Mouse (Mus musculus): ENCODE data around the gene Pcgf2.
"Not testable (repeated sequence)": the region's sequence is repeated elsewhere in the genome, so short reads cannot be mapped to it uniquely, and the experiment has no call there.

Pcgf2 gene

GRCm38 (mm10) chr11:97700003-97700745, at the start of gene Pcgf2:
Gene Pcgf2 (minus strand): TSS chr11:97700497.
- DNase-seq (ENCODE audit: low read depth) = no peak

DNA sequence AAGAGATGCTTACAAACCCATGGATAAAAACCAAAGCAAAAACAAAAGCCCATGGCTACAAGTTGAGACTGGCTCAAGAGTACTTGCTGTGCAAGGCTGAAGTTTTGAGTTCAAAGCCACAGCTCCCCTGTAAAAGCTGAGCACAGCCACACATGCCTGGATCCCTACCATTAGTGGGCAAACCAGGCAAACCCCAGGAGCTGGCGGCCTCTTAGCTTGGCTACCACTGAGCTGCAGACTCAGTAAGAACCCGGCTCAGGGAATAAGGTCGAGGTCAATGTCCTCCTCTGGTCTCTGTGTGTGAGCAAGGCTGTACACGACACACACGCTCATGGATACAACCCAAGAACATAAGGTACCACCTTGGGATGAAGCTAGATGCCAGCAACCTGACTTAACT, 48.2 kb upstream of the Pcgf2 start:
- DNase-seq (ENCODE audit: low read depth) = no peak

- no peak for DNase-seq (ENCODE audit: low read depth)
These were observed 47.5 kb upstream of the Pcgf2 start for GRCm38 (mm10) chr11:97747773-97748172.

DNA sequence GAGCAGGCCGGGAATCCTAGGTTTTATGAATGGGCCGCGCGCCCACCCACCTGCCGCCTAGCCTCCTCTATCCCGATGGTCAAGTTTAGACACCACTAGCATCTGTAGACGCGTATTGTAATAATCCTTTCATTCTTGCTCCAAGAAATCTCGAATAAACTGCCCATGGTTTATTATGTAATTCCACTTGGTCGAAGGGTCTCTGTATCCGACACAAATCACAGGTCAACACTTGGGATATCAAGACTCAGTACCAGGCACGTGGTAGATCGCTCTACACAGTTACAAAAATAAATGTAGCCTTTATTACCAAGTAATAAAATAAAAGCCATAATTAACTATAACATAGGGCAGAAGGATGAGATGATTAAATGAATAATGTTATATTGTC, 45.0 kb upstream of the Pcgf2 start:
- DNase-seq (ENCODE audit: low read depth) = no peak

DNA sequence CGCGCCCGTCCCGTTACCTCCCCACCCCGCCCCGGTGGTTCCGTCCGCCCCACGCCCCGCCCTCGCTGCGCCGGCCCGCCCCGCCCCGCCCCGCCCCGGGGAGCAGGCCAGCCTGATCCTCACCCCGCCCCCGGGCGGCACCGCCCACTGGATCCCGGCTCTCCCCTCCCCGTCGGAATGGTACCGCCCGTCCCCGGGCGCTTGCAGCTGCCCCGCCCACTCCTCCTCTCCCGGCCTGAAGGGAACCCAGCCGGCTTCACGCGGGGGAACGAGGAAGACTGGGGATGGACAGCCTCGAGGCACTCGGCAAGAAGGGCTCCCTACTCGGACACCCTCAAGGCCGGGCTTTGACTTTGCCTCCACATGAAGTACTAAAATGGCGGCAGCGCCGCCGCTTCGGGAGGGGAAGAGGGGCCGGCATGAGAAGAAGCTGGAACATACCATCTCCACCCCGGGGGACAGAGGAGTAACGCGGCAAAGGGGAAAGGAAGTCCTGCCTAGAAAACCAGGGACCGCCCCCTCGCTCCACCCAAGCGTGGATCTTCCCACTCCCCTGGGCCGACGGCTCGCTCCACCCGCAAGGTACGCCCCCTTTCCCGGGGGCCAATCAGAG, 44.5 kb upstream of the Pcgf2 start:
- peak; percentile 99 for DNase-seq (ENCODE audit: low read depth)

GRCm38 (mm10) chr11:97744063-97744717, 43.9 kb upstream of the Pcgf2 start, which contains the start of gene Pip4k2b:
Gene Pip4k2b (minus strand): TSS chr11:97744704.
- DNase-seq (ENCODE audit: low read depth) = no peak

DNA sequence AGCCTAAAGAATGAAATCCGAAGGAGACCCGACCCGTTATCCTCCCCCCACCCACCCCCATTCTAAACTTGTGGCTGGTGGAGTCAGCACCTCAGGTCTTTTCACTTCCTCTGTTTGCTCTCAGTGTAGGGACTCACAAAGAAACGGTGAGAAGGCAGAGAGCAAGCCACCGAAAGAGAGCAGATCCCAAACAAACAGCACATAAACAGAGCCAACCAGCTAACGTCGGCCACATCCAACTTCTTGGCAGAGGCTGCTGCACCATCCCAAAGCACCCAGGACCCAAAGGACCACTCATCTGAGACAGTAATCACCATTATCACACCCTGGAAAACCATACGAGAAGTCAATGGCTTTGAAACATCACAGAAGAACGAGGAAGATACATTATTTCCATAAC, 43.1 kb upstream of the Pcgf2 start:
- no peak for DNase-seq (ENCODE audit: low read depth)

GRCm38 (mm10) chr11:97742591-97742990, 42.3 kb upstream of the Pcgf2 start:
- DNase-seq (ENCODE audit: low read depth) = no peak

DNA sequence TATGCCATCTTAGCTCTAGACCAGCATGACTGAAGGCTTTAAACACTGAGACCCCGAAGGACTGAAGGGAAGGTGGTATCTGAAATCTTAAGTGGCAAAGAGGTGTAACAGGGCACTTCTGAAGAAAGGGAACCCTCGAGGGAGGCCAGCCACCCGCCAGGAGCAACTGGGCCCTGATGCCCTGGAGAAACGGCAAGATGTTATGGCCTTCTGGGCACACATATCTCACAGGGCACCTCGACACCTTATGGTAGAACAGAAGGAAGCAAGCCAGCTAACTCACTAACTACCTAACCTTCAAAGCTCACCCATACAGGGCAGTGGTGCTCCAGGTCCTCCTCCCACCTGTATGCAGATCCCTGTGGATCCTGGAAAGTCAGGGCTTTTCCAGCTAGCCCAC, 41.9 kb upstream of the Pcgf2 start:
- DNase-seq (ENCODE audit: low read depth) = no peak

- DNase-seq (ENCODE audit: low read depth) = no peak
These were observed 39.9 kb upstream of the Pcgf2 start for GRCm38 (mm10) chr11:97740190-97740589.

DNA sequence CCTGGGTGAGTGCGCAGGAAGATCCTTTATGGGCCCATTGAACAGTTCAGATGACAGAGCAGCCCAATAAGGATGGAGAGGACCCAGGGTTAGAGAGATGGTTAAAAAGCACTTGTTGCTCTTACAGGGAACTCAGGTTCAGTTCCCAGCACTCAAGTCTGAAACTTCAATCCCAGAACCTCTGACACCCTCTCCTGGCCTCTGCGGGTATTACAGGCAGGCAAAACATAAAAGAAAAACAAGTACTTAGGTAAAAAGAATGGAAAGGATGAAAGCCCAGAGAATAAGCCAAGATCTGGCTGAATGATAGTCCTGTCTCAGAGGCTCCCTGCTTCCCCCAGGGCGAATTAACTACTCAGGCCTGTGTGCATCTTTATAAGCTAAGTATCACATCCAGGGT, 38.9 kb upstream of the Pcgf2 start:
- peak; percentile 35 for DNase-seq (ENCODE audit: low read depth)

GRCm38 (mm10) chr11:97738703-97739102, 38.4 kb upstream of the Pcgf2 start:
- DNase-seq (ENCODE audit: low read depth) = no peak

DNA sequence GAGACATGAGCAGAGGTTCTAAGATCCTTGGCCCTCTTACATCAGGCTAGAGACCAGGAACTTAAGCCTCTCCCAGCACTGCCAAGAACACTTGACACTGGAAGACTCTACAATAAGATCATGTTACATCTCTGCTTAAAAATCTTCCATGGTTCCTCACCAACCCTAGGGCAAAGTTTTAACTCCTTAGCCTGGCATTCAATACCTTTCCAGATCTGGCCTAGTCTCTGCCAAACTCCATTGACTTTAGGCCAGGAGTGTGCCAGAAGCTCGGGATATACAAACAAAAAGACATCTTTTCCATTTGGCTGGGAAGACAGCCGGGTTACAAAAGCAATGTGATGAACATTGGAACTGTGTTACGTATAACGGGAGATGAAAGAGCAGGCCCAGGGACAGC, 37.3 kb upstream of the Pcgf2 start:
- DNase-seq (ENCODE audit: low read depth) = no peak

DNA sequence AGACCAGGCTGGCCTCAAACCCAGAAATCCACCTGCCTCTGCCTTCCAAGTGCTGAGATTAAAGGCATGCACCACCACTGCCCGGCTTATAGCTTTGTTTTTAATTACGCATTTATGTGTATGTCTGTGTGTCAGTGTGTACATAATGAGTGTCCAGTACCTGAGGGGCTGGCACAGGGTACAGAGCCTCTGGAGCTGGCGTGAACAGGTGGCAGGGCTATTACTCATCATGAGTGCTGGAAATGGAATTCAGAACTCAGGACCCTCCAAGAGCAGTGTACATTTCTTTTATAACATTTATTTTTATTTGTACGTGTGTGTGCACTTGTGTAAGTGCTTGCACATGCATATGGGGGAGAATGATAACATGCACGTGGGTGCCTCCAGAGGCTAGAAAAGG, 36.3 kb upstream of the Pcgf2 start:
- no peak for DNase-seq (ENCODE audit: low read depth)

GRCm38 (mm10) chr11:97734810-97735209, 34.5 kb upstream of the Pcgf2 start:
- DNase-seq (ENCODE audit: low read depth) = not testable (repeated sequence)

GRCm38 (mm10) chr11:97733689-97734088, 33.4 kb upstream of the Pcgf2 start:
- DNase-seq (ENCODE audit: low read depth) = no peak

DNA sequence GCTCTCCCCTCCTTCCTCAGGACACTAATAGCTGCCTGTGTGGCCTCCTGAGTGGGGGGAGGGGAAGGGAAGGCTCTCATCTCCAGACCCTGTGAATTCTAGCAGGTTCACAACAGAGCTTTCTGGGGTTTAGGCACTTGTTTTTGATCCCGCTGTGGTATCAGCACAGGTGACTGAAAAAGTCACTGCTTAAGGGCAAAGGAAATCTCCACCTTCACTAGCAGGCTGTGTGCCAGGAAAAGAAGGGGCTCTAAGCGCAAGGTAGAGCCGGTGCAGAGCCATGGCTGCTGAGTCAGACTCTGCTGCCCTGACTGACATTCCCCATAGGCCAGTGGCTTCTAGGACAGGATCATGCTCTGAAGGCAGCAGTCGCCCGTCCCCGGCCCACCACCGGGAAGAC, 28.4 kb upstream of the Pcgf2 start:
- no peak for DNase-seq (ENCODE audit: low read depth)

- DNase-seq (ENCODE audit: low read depth) = no peak
These were observed 28.0 kb upstream of the Pcgf2 start for GRCm38 (mm10) chr11:97728311-97728710.

DNA sequence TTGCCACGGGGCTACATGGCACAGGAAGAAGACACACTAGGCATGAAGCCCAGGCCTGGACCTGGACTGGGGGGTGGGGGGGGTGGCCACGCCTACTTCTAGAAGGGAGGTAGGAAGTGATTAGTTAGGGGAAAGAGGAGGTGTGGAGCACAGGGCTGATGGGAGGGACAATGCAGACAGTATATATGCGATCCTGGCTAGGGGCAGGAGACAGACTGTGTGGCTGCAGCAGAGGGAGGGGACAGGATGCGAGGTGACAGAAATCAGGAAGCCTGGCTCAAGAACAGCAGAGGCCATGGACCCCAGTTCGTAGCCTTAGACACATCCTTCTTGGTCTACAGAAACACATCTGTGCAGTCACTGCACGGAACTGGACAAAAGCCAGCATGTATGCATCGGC, 23.4 kb upstream of the Pcgf2 start:
- DNase-seq (ENCODE audit: low read depth) = no peak

DNA sequence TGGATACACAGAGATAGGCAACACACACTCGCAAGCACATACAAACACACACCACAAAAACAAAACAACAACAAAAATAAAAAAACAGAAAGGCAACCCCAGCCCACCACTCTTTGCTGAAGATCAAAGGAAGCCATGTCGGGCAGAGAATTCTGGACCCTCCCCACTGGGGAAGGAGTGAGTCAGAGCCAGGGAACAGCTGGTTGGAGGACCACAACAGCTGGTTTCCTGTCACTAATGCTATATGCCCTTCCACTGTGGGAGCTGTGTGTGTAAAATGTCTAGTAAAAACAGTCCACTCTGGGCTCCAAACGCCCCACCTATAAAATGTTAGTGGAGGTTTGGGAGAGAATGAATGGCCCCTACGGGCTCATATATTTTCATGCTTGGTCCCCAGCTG, 21.0 kb upstream of the Pcgf2 start:
- DNase-seq (ENCODE audit: low read depth) = no peak

GRCm38 (mm10) chr11:97719041-97719440, 18.7 kb upstream of the Pcgf2 start:
- DNase-seq (ENCODE audit: low read depth) = no peak

GRCm38 (mm10) chr11:97718281-97718860, 18.1 kb upstream of the Pcgf2 start:
- no peak for DNase-seq (ENCODE audit: low read depth)

All from c-Kit-positive CD71-positive TER-119-negative erythroid progenitor cells, embryonic 14.5 days (primary cell).